Mouse (Mus musculus) lung, postnatal 14 days (tissue): ENCODE data around the gene Ncln.

Source experiments
- DNase-seq: peaks from one replicate; pipeline ENCODE4 v3.0.0; 2021

The Ncln gene

GRCm38 (mm10) chr10:81486496-81486895 lies 9.7 kb downstream of the Ncln start:
- no peak for DNase-seq

GRCm38 (mm10) chr10:81485479-81486018 lies 10.6 kb downstream of the Ncln start:
- no peak for DNase-seq

GRCm38 (mm10) chr10:81485060-81485449 lies 11.1 kb downstream of the Ncln start:
- no peak for DNase-seq

- DNase-seq, result no peak
Observed at GRCm38 (mm10) chr10:81484441-81485059, 11.6 kb downstream of the Ncln start.

- no peak for DNase-seq
Observed at GRCm38 (mm10) chr10:81483983-81484382, 12.2 kb downstream of the Ncln start.

DNA sequence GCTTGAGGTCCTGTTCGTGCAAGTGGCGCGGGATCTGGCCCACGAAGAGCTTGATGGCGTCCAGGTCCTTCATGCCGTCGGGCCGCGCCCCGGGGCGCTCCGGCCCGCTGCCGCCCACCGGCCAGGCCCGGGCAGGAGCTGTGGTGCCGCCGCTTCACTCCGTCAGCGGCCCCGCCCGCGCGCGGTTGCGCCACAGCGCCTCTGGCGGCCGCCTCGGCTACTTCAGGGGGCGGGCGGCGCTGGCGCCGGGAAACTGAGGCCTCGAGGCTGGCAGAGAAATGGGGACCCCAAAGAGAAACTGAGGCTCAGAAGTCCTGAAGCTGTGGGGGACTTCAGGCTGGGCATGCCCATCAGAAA lies 13.7 kb downstream of the Ncln start, which contains the start of gene Celf5:
Celf5 (minus strand) TSS at position 177 of the 357 bp plus-strand sequence.
- peak; percentile 60 for DNase-seq

DNA sequence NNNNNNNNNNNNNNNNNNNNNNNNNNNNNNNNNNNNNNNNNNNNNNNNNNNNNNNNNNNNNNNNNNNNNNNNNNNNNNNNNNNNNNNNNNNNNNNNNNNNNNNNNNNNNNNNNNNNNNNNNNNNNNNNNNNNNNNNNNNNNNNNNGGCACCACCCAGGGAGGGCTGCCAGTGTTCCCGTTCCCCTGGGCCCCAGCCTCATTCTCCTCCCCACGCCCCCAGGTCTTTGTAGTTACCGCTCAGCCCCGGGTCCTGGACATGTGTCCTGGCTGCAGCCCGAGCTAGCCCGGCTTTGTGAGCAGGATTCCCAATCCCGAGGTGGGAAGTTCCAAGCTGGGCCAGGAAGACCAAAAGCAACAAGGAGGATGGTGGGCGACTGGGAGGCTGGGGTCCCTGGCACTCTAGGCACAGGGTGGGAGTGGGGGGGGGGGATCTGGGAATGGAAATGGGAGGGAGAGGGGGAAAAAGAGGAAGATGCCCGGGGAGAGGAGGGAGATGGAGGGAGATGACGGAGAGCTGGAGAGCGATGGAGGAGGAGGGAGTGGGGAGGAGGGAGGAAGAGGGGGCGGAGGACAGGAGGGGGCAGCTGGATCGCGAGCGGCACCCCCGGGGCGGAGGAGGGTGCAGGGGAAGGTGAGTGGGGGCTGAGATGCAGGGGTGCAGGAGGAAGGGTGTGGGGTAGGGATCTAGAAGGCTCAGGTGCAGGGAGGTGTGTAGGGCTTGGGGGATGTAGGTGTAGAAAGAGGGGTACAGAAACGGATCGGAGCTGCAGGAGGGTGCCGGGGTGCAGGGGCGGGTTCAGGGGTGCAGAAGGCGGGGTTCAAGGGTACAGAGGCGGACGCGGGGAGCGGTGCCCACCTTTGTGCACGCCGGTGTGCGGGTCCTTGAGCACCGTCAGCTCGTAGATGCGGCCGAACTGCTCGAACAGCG lies 14.3 kb downstream of the Ncln start:
- no peak for DNase-seq

DNA sequence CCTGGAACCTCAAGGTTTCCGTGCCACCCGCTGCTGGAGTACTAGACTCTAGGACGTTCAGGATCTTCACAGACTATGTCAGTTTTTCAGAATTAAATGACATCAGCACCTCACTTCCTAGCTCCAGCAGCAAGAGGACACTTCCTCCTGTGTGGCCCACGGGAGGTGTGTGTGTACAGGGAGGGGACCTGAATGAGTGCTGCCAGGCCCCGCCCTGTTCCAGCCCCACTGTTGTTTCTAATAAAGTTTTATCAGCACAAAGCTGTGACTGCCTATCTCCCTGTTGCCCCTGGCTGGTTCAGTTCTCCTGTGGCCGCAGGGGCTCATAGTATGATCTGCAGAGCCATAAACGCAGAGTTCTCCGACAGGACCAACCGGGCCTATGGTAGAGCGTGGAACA lies 21.7 kb downstream of the Ncln start:
- no peak for DNase-seq

DNA sequence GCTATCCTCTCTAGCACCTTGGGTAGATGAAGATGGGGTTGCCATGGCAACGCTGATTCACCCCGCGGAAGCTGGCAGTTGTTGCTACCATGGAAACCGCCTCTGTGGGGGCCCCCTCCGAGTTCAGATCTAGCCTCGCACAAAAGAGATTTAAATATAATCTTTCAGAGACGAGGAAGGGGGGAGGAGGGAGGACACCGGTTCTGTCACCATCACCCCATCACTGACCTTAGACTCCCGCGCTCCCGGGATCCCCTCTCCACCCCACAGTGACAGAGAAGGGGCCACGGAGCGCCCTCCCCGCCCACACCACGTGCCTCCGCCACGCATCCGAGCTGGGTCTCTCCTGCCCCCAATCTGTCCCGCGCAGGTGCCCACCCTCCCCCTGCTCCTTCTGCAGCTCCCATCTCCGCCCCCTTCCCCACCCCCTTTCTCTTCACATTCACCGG lies 23.2 kb downstream of the Ncln start:
- DNase-seq, result no peak

DNA sequence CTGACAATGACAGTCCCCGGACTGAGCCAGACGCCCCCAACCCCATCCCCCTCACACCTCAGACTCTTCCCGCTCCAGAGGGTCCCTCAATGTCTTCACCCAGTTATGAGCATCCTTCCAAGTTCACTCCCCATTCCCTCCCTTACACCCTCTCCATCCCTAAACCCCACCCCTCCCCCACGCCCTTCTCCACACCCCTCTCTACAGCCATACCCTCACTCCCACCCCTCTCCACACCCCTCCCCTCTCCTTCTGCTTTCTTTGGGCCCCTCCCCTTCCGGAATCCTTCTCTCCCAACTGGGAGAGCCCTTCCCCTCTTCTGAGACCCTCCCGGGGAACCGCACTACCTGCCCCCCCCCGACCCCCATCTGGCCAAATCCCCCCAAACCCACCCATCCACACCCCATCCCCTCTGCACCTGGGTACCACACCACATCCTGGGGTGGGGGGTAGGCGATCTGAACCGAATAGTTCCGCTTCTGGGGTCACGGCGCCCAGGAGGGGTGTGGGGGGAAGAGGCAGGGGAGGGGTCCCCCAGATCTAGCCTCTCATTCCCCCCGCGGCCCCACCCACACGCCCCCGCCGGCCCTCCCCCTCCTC lies 23.7 kb downstream of the Ncln start:
- DNase-seq, result no peak

GRCm38 (mm10) chr10:81470454-81470853 lies 25.7 kb downstream of the Ncln start:
- DNase-seq, result no peak

- no peak for DNase-seq
Observed at GRCm38 (mm10) chr10:81469253-81469652, 26.9 kb downstream of the Ncln start.

- DNase-seq, result no peak
Observed at GRCm38 (mm10) chr10:81467670-81468235, 28.4 kb downstream of the Ncln start.

GRCm38 (mm10) chr10:81466881-81467280 lies 29.3 kb downstream of the Ncln start:
- DNase-seq, result no peak

GRCm38 (mm10) chr10:81466066-81466465 lies 30.1 kb downstream of the Ncln start:
- no peak for DNase-seq

- DNase-seq, result no peak
Observed at GRCm38 (mm10) chr10:81465265-81465645, 30.9 kb downstream of the Ncln start.

GRCm38 (mm10) chr10:81464405-81465264 lies 31.6 kb downstream of the Ncln start:
- peak; percentile 47 for DNase-seq

GRCm38 (mm10) chr10:81463531-81463930 lies 32.7 kb downstream of the Ncln start:
- no peak for DNase-seq

DNA sequence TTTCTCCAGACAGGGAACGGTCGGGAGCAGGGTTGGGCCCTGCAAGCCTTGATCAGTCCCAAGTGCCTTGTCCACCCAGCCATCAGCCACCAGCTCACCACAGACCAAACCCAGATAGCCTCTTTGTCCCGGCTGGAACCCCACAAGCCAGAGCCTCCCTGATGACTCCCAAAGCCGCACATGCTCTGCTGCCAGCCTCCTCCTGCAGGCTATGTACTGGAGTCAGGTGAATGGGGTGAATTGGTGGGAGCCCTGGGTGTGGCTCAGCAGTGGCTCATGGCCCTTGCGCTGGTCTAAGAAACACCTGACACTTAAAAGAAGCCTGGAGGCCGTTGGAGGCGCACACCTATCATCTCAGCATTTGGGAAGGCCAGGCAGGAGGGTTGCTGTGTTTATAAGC lies 33.3 kb downstream of the Ncln start:
- no peak for DNase-seq

DNA sequence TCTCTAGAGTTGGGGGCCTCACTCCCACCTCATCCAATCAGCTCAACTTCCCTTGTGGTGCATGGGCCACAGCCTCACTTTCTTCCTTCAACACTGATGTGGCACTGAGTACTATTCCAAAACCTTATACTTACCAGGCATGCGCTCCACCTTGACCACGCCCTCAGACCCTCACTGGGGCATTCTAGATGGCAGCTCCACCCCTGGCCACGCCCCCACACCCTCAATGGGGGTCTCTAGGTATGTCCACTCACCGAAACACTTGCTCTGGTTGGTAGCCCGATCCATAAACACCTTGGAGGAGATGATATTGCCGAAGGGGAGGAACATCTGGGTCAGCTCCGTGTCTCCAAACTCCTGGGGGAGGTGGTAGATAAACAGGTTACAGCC lies 33.8 kb downstream of the Ncln start:
- DNase-seq, result no peak

- no peak for DNase-seq
Observed at GRCm38 (mm10) chr10:81461673-81462414, 34.3 kb downstream of the Ncln start.
